Mouse (Mus musculus) brown adipose tissue, adult 24 weeks (tissue): Measurements from ENCODE around the gene Snx9. TPM values are rescaled to one million over a fixed set of nuclear protein-coding genes. Genes with fewer than 3 reads are reported as not detected.

ENCODE experiments used
- H3K27ac ChIP-seq: fragments of 200-500 bp; replicated peaks from 2 replicates; pipeline ENCODE4 v1.5.1; 2012; ENCODE audit warnings: low read depth, mild to moderate bottlenecking, low read length
- H3K4me1 ChIP-seq: fragments of 200-500 bp; 2 replicates; pipeline ENCODE4 v1.6.1; 2012; ENCODE audit warnings: low read length, mixed read lengths; ENCODE audit not compliant: control insufficient read depth, insufficient read depth, insufficient read length
- H3K4me3 ChIP-seq: fragments of 200-500 bp; 2 replicates; pipeline ENCODE4 v1.5.1; 2012; ENCODE audit warnings: low read depth, mild to moderate bottlenecking, low read length, moderate library complexity; ENCODE audit not compliant: insufficient read depth
- polyA plus RNA-seq: library from polyadenylated mRNA; stranded (reverse); fragments of >200 nt; gene quantifications from 2 replicates; pipeline ENCODE4 v1.2.4, GENCODE M21; 2012; ENCODE audit not compliant: missing spikeins, insufficient read depth, insufficient read length

Gene Snx9
- polyA plus RNA-seq, 1 experiment = 49.4 TPM

DNA sequence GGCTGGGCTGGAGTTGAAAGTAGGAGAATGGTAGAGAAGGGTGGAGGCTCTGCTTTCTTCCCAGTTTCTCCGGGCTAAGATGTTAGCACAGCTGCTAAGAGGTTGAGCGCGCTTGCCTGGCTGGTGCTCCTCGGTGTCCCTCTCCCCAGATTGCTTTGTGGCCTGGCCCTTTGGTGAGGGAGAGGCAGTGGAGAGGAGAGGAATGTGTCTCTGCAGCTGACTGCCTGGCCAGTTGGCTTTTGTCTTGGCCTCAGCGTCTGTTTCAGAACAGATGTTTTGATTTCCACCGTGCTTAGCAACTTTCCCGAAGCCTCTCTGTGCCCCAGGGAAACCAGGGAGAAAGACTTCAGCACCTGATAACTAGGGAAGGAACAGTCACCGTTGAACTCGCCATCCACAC, 118.7 kb downstream of the Snx9 start:
- no peak overlapping the region for H3K27ac ChIP-seq
- no peak overlapping the region for H3K4me3 ChIP-seq
- no peaks in the 10 kb centered on the region; the same call in 1 of the 2 replicates for H3K4me1 ChIP-seq

DNA sequence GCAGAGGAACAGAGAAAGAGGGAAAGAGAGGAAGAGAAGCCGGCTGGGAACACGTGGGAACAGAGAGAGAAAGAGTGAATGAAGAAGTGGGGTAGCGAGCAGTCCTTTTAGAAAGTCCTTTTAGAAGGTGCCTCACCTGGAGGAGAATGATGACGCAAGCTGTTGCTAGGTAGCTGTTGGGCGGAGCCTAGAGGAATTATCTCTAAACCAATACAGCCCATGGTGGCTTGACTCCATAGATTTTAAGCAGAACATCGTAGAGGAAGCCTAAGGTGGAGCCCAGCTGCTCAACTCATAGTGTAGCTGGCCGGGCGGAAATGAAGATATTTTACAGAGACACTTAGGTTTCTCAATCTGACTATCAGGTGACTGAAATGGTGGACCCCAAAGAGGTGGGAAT, 122.6 kb downstream of the Snx9 start:
- Histone ChIP-seq H3K4me1 (no peaks in the 10 kb centered on the region; the same call in 1 of the 2 replicates), H3K27ac (no peak overlapping the region), H3K4me3 (no peak overlapping the region)

DNA sequence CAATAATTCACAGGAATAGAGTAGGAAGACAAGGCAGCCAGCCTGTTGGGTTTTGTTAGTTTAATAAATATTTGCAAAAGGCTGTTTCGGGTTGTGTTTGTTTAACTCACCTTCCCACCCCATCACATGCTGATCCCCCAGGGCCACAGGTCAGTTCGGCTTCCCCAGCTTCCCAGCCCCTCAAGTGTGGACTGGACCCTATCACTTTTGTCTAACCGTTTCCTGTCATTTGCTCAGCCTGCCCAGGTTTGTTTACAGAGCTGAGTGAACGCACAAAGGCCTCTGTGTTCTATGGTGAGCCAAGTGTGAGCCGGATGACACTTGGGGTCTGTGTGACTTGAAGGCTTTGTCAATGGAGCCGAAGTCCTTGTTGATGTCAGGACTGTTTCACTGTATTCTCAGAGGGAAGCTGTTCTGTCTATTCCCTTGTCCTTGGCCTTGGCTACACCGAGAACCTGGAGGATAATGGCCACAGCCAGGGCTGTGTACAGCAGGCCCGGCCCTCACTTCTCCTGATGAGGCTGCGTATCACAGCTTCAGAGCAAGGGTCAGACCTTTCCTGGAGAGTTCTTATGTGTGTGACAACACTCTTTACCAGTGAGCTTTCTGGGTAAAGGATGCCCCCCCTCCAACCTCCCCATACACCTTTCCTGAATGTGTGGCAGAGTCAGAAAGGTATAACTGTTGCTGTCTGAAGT, 124.1 kb downstream of the Snx9 start:
- no peaks in the 10 kb centered on the region for H3K4me1 ChIP-seq
- no peak overlapping the region for H3K4me3 ChIP-seq
- no peak overlapping the region for H3K27ac ChIP-seq

- Histone ChIP-seq H3K27ac (no peak overlapping the region), H3K4me1 (no peaks in the 10 kb centered on the region), H3K4me3 (no peak overlapping the region)
These were observed 125.6 kb downstream of the Snx9 start for GRCm38 (mm10) chr17:5966706-5967105.

DNA sequence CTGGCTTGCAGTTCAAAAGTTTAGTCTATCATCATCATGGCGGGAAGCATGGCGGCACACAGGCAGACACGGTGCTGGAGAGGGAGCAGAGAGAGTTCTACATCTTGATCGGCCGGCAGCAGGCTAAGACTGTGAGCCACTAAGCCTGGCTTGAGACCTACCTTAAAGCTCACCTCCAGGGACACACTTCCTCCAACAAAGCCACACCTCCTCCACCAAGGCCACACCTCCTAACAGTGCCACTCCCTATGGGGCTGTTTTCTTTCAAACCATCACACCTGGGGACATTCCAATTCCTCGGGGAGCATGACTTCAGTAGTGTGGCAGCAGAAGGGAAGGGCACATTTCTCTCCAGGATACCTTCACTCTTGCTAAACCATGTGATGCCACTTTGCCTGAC, 127.4 kb downstream of the Snx9 start:
- Histone ChIP-seq H3K4me3 (no peak overlapping the region), H3K27ac (no peak overlapping the region), H3K4me1 (no peaks in the 10 kb centered on the region)

DNA sequence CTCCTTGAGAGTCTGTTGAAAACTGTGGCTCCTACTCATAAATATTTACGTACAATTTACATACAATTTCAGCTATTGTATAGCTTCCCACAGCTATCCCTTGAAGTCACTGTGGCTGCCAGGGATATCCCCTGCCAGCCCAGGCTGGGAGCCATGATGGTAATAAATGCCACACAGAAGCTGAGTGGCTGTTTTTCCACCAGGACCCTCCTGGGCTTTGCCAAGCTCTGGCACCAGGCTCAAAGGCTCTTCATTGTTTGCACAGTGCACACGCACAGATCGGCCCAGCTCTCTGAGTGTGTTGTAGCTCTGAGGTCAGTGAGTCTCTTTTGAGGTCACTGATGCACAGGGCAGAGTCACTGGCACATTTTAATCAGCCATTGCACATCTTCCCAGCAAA, 128.1 kb downstream of the Snx9 start:
- Histone ChIP-seq H3K4me3 (no peak overlapping the region), H3K4me1 (no peaks in the 10 kb centered on the region), H3K27ac (no peak overlapping the region)

DNA sequence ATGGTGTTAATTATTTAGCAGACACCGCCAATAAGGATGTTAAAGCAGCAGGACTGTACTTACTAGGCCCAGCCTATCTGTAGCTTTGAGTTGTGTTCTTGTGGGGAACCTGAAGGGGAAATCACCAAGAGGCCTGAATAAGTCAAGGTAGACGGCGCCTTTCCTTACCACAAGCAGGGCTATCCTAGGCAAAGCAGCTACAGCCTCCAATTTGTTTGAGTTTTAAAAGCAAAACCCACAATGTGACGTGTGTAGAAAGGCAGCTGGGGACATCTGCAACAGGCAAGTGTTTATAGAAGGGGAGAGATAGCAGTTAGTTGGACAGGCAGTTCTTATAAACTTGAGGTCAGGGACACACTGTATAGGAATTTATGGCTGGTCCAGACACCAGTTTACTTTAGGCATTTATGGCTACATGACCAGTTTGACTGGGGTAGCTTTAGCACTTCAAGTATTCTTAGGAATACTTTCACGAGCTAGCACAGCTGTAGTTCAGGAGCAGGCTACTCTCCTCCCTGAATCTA, 129.2 kb downstream of the Snx9 start:
- peaks cover 3% of the 10 kb centered on the region; the same call in 1 of the 2 replicates for H3K4me1 ChIP-seq
- no peak overlapping the region for H3K4me3 ChIP-seq
- H3K27ac ChIP-seq = no peak overlapping the region

DNA sequence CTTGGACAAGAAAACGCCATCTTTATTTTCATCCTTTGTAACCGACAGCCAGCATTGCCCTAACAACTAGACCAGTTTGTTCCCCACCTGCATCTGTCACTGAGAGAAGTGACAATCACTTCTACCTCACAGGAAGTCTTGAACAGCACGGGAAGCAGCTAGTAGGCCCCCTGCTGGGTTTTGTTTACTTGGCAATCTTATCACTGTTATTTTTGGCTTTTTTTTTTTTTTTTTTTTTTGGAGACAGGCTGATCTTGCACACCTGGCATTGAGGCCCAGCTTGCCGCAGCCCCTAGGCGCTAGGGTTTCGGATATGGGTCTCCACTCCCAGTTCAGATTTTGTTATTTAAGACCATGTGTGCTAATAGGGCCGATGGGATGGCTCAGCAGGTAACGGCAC, 132.4 kb downstream of the Snx9 start:
- Histone ChIP-seq H3K4me3 (no peak overlapping the region), H3K4me1 (peaks cover 14% of the 10 kb centered on the region), H3K27ac (no peak overlapping the region)

GRCm38 (mm10) chr17:5975099-5975977, 134.2 kb downstream of the Snx9 start:
- peak overlapping the region; percentile 52 for H3K4me3 ChIP-seq
- peak overlapping the region; percentile 93 for H3K27ac ChIP-seq
- H3K4me1 ChIP-seq = peaks cover 22% of the 10 kb centered on the region

- Histone ChIP-seq H3K4me1 (peaks cover 22% of the 10 kb centered on the region), H3K4me3 (peak overlapping the region; percentile 52), H3K27ac (peak overlapping the region; percentile 93)
These were observed 135.3 kb downstream of the Snx9 start for GRCm38 (mm10) chr17:5976221-5977055.

- H3K4me1 ChIP-seq = peaks cover 22% of the 10 kb centered on the region
- peak overlapping the region; percentile 52 for H3K4me3 ChIP-seq
- H3K27ac ChIP-seq = peak overlapping the region; percentile 93
These were observed 136.2 kb downstream of the Snx9 start for GRCm38 (mm10) chr17:5977056-5977920.

GRCm38 (mm10) chr17:5977921-5978504, 136.9 kb downstream of the Snx9 start:
- H3K4me1 ChIP-seq = peaks cover 23% of the 10 kb centered on the region
- H3K4me3 ChIP-seq = peak overlapping the region; percentile 38

DNA sequence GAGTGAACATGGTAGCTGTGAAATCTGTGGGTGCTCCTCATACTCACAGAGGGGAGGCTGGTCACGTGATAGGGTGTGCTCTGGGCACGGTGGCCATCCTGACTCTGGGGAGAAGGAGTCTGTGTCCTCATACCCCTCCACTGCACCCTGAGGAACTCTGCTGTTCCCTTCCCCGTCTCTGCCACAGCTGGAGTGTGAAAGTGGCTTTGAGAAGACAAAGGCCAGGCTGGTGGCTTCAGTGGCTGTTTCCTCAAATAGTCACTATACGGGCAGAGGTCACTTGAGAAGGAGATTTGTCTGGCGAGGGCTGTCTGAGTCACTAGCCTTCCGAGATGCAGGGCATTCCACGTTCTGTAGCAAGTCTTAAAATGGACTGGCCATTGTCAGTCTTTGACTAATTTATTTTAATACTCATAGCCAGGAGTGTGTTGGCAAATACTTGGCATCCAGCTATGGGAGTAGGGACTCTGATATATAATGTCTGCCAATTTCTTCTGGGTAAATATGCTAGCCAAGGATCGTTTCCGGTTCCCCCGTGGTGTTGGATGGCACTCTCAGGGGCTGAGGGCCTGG, 137.5 kb downstream of the Snx9 start:
- peak overlapping the region; percentile 38 for H3K4me3 ChIP-seq
- peaks cover 25% of the 10 kb centered on the region for H3K4me1 ChIP-seq
- peak overlapping the region; percentile 93 for H3K27ac ChIP-seq

More at GRCm38 (mm10) chr17:5977921-5978504, 136.9 kb downstream of the Snx9 start:
- peak overlapping the region; percentile 93 for H3K27ac ChIP-seq
